Mouse (Mus musculus) hindbrain, postnatal 0 days (tissue): ENCODE measurements around the gene Tas2r129. TPM values are rescaled to one million over a fixed set of nuclear protein-coding genes. Genes with fewer than 3 reads are reported as not detected.
"Not testable (repeated sequence)": the region's sequence is repeated elsewhere in the genome, so short reads cannot be mapped to it uniquely, and the experiment has no call there.

Source experiments
- ATAC-seq: fragments of 200-750 bp; cut with Nextera tagmentation; 2 replicates; pipeline ENCODE4 v1.8.0; 2017; ENCODE audit warnings: mild to moderate bottlenecking, moderate TSS enrichment, moderate library complexity
- DNase-seq: peaks from one replicate; pipeline ENCODE4 v3.0.0-alpha.2; 2015; ENCODE audit warnings: low spot score
- H3K27ac ChIP-seq: fragments of 300-500 bp; sonication (generic); 2 replicates; pipeline ENCODE4 v1.5.1; 2014; ENCODE audit warnings: mild to moderate bottlenecking
- H3K27me3 ChIP-seq: fragments of 300-500 bp; sonication (generic); 2 replicates; pipeline ENCODE4 v1.6.1; 2014; ENCODE audit warnings: low read length, mixed read lengths; ENCODE audit not compliant: insufficient read depth
- H3K36me3 ChIP-seq: fragments of 300-500 bp; sonication (generic); 2 replicates; pipeline ENCODE4 v1.6.1; 2014; ENCODE audit warnings: low read length, mixed read lengths; ENCODE audit not compliant: insufficient read depth
- H3K4me1 ChIP-seq: fragments of 300-500 bp; sonication (generic); 2 replicates; pipeline ENCODE4 v1.6.1; 2014; ENCODE audit warnings: antibody characterized with exemption, low read length, mixed read lengths; ENCODE audit not compliant: insufficient read depth
- H3K4me2 ChIP-seq: fragments of 300-500 bp; sonication (generic); 2 replicates; pipeline ENCODE4 v1.6.1; 2014; ENCODE audit warnings: low read depth, mild to moderate bottlenecking, low read length, moderate library complexity, mixed read lengths
- H3K4me3 ChIP-seq: fragments of 300-500 bp; sonication (generic); 2 replicates; pipeline ENCODE4 v1.5.1; 2014; ENCODE audit warnings: low read length
- H3K9ac ChIP-seq: fragments of 300-500 bp; sonication (generic); replicated peaks from 2 replicates; pipeline ENCODE4 v1.6.1; 2014; ENCODE audit warnings: mild to moderate bottlenecking, low read length, moderate library complexity, mixed read lengths
- H3K9me3 ChIP-seq: fragments of 300-500 bp; sonication (generic); 2 replicates; pipeline ENCODE4 v1.6.1; 2016; ENCODE audit warnings: low read length, mixed read lengths
- CTCF ChIP-seq: IDR thresholded peaks from 2 replicates; pipeline ENCODE4 v1.5.1; 2016; ENCODE audit warnings: antibody characterized with exemption, control low read depth, low read depth
- WGBS: fragments of 180-500 bp; shearing (Covaris S2); extraction: QIAGEN DNeasy Blood & Tissue Kit; methylation state at CpG from one replicate; pipeline ENCODE4 v1.1.7; 2014; 5-methylcytosine and 5-hydroxymethylcytosine counted together
- polyA plus RNA-seq: library from polyadenylated mRNA; unstranded; fragments of >200 nt; fragmentation: Nextera tagmentation; extraction: Ambion mirVana; gene quantifications from 2 replicates; pipeline ENCODE4 v1.2.1, GENCODE M21; 2015
- total RNA-seq: library from RNA; depleted of rRNA; stranded (reverse); fragments of >200 nt; gene quantifications from 2 replicates; pipeline ENCODE4 v1.2.3, GENCODE M21; 2014; rRNA removed

Tas2r129 gene
- not detected in 2 replicates for total RNA-seq
- not detected in 2 replicates for polyA plus RNA-seq

GRCm38 (mm10) chr6:132950802-132951201 lies at the start of gene Tas2r129:
TSS of gene Tas2r129 (plus strand) at chr6:132951102.
- H3K27ac ChIP-seq, result no peak within 1 kb of the TSS
- H3K4me2 ChIP-seq, result no peak within 1 kb of the TSS
- no peaks in the 10 kb centered on the region for H3K4me1 ChIP-seq
- no peaks in the 10 kb centered on the region for H3K9me3 ChIP-seq
- no peak for TF ChIP-seq CTCF
- 88% methylated on average over 2 of the region's 2 CpGs for WGBS
- H3K36me3 ChIP-seq, result no peaks in the 10 kb centered on the region
- no peak within 1 kb of the TSS for H3K9ac ChIP-seq
- DNase-seq (no peak), ATAC-seq (no peak)
- no peak within 1 kb of the TSS for H3K4me3 ChIP-seq
- H3K27me3 ChIP-seq, result no peaks in the 10 kb centered on the region

- Histone ChIP-seq H3K27ac (no peak within 1 kb of the TSS), H3K27me3 (no peaks in the 10 kb centered on the region), H3K9me3 (no peaks in the 10 kb centered on the region), H3K9ac (no peak within 1 kb of the TSS), H3K4me2 (no peak within 1 kb of the TSS), H3K36me3 (no peaks in the 10 kb centered on the region), H3K4me3 (no peak within 1 kb of the TSS), H3K4me1 (no peaks in the 10 kb centered on the region)
- no peak for TF ChIP-seq CTCF
- DNase-seq (no peak), ATAC-seq (no peak)
- WGBS, result 86% methylated on average over 3 of the region's 3 CpGs
Measured at GRCm38 (mm10) chr6:132909351-132909750, 41.6 kb upstream of the Tas2r129 start, which contains the start of gene Tas2r125. TSS of gene Tas2r125 (plus strand) at chr6:132909651.

- not testable (repeated sequence) for H3K4me2 ChIP-seq, H3K9me3 ChIP-seq, DNase-seq, H3K4me1 ChIP-seq, H3K36me3 ChIP-seq, H3K27me3 ChIP-seq, H3K27ac ChIP-seq, H3K9ac ChIP-seq, ATAC-seq, H3K4me3 ChIP-seq
Measured at GRCm38 (mm10) chr6:132941376-132941775, 9.5 kb upstream of the Tas2r129 start.

- H3K4me3 ChIP-seq, result no peak within 1 kb of the TSS
- no peaks in the 10 kb centered on the region for H3K27me3 ChIP-seq
- ATAC-seq (no peak), DNase-seq (no peak)
- TF ChIP-seq CTCF, result no peak
- no peaks in the 10 kb centered on the region for H3K9me3 ChIP-seq
- H3K27ac ChIP-seq, result no peak within 1 kb of the TSS
- no peaks in the 10 kb centered on the region for H3K36me3 ChIP-seq
- no peak within 1 kb of the TSS for H3K4me2 ChIP-seq
- 57% methylated on average over 1 of the region's 1 CpGs for WGBS
- no peak within 1 kb of the TSS for H3K9ac ChIP-seq
- no peaks in the 10 kb centered on the region for H3K4me1 ChIP-seq
Measured at GRCm38 (mm10) chr6:132957819-132958218, 6.9 kb downstream of the Tas2r129 start, which contains the start of gene Tas2r131. TSS of gene Tas2r131 (minus strand) at chr6:132957919.

GRCm38 (mm10) chr6:132980865-132981264 lies 30.0 kb downstream of the Tas2r129 start, which contains the start of gene Tas2r109:
TSS of gene Tas2r109 (minus strand) at chr6:132980965.
- no peak for TF ChIP-seq CTCF
- 75% methylated on average over 2 of the region's 2 CpGs for WGBS
- H3K9me3 ChIP-seq, result no peaks in the 10 kb centered on the region
- no peaks in the 10 kb centered on the region for H3K4me1 ChIP-seq
- H3K9ac ChIP-seq, result no peak within 1 kb of the TSS
- DNase-seq (no peak), ATAC-seq (no peak)
- H3K36me3 ChIP-seq, result no peaks in the 10 kb centered on the region
- H3K4me3 ChIP-seq, result no peak within 1 kb of the TSS
- H3K27me3 ChIP-seq, result no peaks in the 10 kb centered on the region
- no peak within 1 kb of the TSS for H3K27ac ChIP-seq
- H3K4me2 ChIP-seq, result no peak within 1 kb of the TSS

Other genes starting within 250 kb of the Tas2r129 start
- not detected in 2 replicates for gene Tas2r122, start 239.2 kb upstream of the Tas2r129 start, total RNA-seq
- not detected in 2 replicates for gene Tas2r122, start 239.2 kb upstream of the Tas2r129 start, polyA plus RNA-seq
- gene Tas2r115, start 213.1 kb upstream of the Tas2r129 start, total RNA-seq, result not detected in 2 replicates
- gene Tas2r115, start 213.1 kb upstream of the Tas2r129 start, polyA plus RNA-seq, result not detected in 2 replicates
- not detected in 2 replicates for gene Tas2r124, start 196.4 kb upstream of the Tas2r129 start, total RNA-seq
- gene Tas2r124, start 196.4 kb upstream of the Tas2r129 start, polyA plus RNA-seq, result not detected in 2 replicates
- not detected in 2 replicates for gene Tas2r102, start 189.0 kb upstream of the Tas2r129 start, total RNA-seq
- gene Tas2r102, start 189.0 kb upstream of the Tas2r129 start, polyA plus RNA-seq, result not detected in 2 replicates
- not detected in 2 replicates for gene Tas2r136, start 172.9 kb upstream of the Tas2r129 start, total RNA-seq
- not detected in 2 replicates for gene Tas2r136, start 172.9 kb upstream of the Tas2r129 start, polyA plus RNA-seq
- not detected in 2 replicates for gene Tas2r117, start 148.3 kb upstream of the Tas2r129 start, total RNA-seq
- not detected in 2 replicates for gene Tas2r117, start 148.3 kb upstream of the Tas2r129 start, polyA plus RNA-seq
- gene Tas2r123, start 104.0 kb upstream of the Tas2r129 start, total RNA-seq, result not detected in 2 replicates
- not detected in 2 replicates for gene Tas2r123, start 104.0 kb upstream of the Tas2r129 start, polyA plus RNA-seq
- not detected in 2 replicates for gene Tas2r116, start 95.7 kb upstream of the Tas2r129 start, total RNA-seq
- not detected in 2 replicates for gene Tas2r116, start 95.7 kb upstream of the Tas2r129 start, polyA plus RNA-seq
- not detected in 2 replicates for gene Tas2r110, start 83.1 kb upstream of the Tas2r129 start, total RNA-seq
- not detected in 2 replicates for gene Tas2r110, start 83.1 kb upstream of the Tas2r129 start, polyA plus RNA-seq
- not detected in 2 replicates for gene Tas2r113, start 58.1 kb upstream of the Tas2r129 start, total RNA-seq
- gene Tas2r113, start 58.1 kb upstream of the Tas2r129 start, polyA plus RNA-seq, result not detected in 2 replicates
- not detected in 2 replicates for gene Tas2r125, start 41.5 kb upstream of the Tas2r129 start, total RNA-seq
- not detected in 2 replicates for gene Tas2r125, start 41.5 kb upstream of the Tas2r129 start, polyA plus RNA-seq
- not detected in 2 replicates for gene Tas2r131, start 6.8 kb downstream of the Tas2r129 start, total RNA-seq
- not detected in 2 replicates for gene Tas2r131, start 6.8 kb downstream of the Tas2r129 start, polyA plus RNA-seq
- not detected in 2 replicates for gene Tas2r109, start 29.9 kb downstream of the Tas2r129 start, total RNA-seq
- gene Tas2r109, start 29.9 kb downstream of the Tas2r129 start, polyA plus RNA-seq, result not detected in 2 replicates
- gene Tas2r103, start 86.0 kb downstream of the Tas2r129 start, total RNA-seq, result not detected in 2 replicates
- gene Tas2r103, start 86.0 kb downstream of the Tas2r129 start, polyA plus RNA-seq, result not detected in 2 replicates
- gene Tas2r140, start 104.7 kb downstream of the Tas2r129 start, total RNA-seq, result not detected in 2 replicates
- not detected in 2 replicates for gene Tas2r140, start 104.7 kb downstream of the Tas2r129 start, polyA plus RNA-seq
- 104 and 214 TPM in 2 replicates for gene Smim10l1, start 153.8 kb downstream of the Tas2r129 start, total RNA-seq
- 129 and 148 TPM in 2 replicates for gene Smim10l1, start 153.8 kb downstream of the Tas2r129 start, polyA plus RNA-seq